Mouse (Mus musculus): ENCODE results near the gene Pbx1.

GRCm38 (mm10) chr1:168410054-168410453 is 22.0 kb downstream of the Pbx1 start:
- TF ChIP-seq GATA1 (IDR thresholded peaks at IDR 0.05; ENCODE audit: borderline replicate concordance, low read length) (no peak), FLI1 (IDR thresholded peaks at IDR 0.05; ENCODE audit: low read length) (no peak)
